Mouse (Mus musculus) midbrain, embryonic 12.5 days (tissue): ENCODE results near the gene Rpl9-ps1. TPM values are rescaled to one million over a fixed set of nuclear protein-coding genes. Genes with fewer than 3 reads are reported as not detected.

Source experiments
- ATAC-seq: fragments of 200-750 bp; cut with Nextera tagmentation; 2 replicates; pipeline ENCODE4 v1.8.0; 2017; ENCODE audit warnings: low read depth, moderate TSS enrichment, moderate library complexity; ENCODE audit not compliant: low FRiP score
- H3K27ac ChIP-seq: fragments of 300-500 bp; sonication (generic); replicated peaks from 2 replicates; pipeline ENCODE4 v1.5.1; 2016; ENCODE audit warnings: mild to moderate bottlenecking
- H3K27me3 ChIP-seq: fragments of 300-500 bp; sonication (generic); 2 replicates; pipeline ENCODE4 v1.6.1; 2016; ENCODE audit warnings: mild to moderate bottlenecking
- H3K36me3 ChIP-seq: fragments of 300-500 bp; sonication (generic); 2 replicates; pipeline ENCODE4 v1.6.1; 2016
- H3K4me1 ChIP-seq: fragments of 300-500 bp; sonication (generic); 2 replicates; pipeline ENCODE4 v1.6.1; 2016
- H3K4me2 ChIP-seq: fragments of 300-500 bp; sonication (generic); replicated peaks from 2 replicates; pipeline ENCODE4 v1.6.1; 2016; ENCODE audit warnings: mild to moderate bottlenecking, moderate library complexity
- H3K4me3 ChIP-seq: fragments of 300-500 bp; sonication (generic); 2 replicates; pipeline ENCODE4 v1.5.1; 2016; ENCODE audit warnings: mild to moderate bottlenecking
- H3K9ac ChIP-seq: fragments of 300-500 bp; sonication (generic); replicated peaks from 2 replicates; pipeline ENCODE4 v1.6.1; 2016; ENCODE audit warnings: mild to moderate bottlenecking, moderate library complexity
- H3K9me3 ChIP-seq: fragments of 300-500 bp; sonication (generic); 2 replicates; pipeline ENCODE4 v1.6.1; 2016; ENCODE audit warnings: mild to moderate bottlenecking
- whole genome bisulfite sequencing: fragments of 180-500 bp; shearing (Covaris S2); methylation state at CpG from one replicate; pipeline ENCODE4 v1.1.7; 2016; 5-methylcytosine and 5-hydroxymethylcytosine counted together
- polyA plus RNA-seq: library from polyadenylated mRNA; unstranded; fragments of >200 nt; fragmentation: Nextera tagmentation; extraction: Ambion mirVana; gene quantifications from 2 replicates; pipeline ENCODE4 v1.2.1, GENCODE M21; 2016

The Rpl9-ps1 gene
- polyA plus RNA-seq: not detected in 2 replicates

DNA sequence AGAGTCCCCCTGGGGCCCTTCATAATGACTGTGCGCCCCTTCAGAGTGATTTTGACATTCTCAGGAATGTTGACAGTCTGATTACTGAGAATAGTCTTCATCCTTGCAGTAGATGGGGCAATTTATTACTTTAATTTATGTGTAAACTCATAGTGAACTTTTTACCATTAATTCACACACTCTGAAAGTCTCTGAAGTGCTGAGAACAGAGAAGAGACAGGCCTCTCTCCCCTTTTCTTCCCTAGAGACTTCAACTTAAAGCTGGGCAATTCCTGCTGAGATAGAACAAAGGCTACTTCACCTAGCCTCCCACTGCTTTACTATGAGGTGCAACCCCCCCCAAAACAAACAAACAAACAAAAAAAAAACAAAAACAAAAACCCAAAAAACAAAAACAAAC lies at the start of gene Rpl9-ps1:
Gene Rpl9-ps1 (minus strand): TSS at position 101 of the 400 bp plus-strand sequence.
- Histone ChIP-seq H3K36me3 (no peaks in the 10 kb centered on the region), H3K9me3 (no peaks in the 10 kb centered on the region), H3K27me3 (no peaks in the 10 kb centered on the region), H3K9ac (no peak within 1 kb of the TSS), H3K4me2 (no peak within 1 kb of the TSS), H3K4me3 (no peak within 1 kb of the TSS), H3K27ac (no peak within 1 kb of the TSS), H3K4me1 (no peaks in the 10 kb centered on the region)
- WGBS: 63% methylated on average over 1 of the region's 1 CpGs
- ATAC-seq: no peak

DNA sequence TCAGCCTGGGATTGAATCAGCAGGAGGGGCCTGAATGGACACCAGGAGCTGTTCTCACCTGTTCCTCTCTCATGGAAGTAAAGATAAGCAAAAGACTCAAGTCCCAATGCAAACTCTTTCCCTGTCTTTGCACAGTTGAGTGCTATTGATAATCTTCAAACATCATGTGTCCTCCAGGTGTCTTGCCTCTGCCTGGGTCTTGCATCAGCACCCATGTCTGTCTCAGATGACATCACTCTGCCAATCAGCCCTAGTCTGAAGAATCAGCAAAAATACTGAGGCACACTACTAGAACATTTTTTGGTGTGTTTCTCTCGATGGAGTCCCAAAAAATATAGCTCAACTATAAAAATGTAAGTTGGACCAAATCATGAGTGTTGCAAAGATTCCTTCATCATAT lies 46.6 kb upstream of the Rpl9-ps1 start:
- WGBS: 75% methylated on average over 1 of the region's 1 CpGs
- H3K27ac ChIP-seq: no peak overlapping the region
- no peak for ATAC-seq
- H3K4me3 ChIP-seq: no peak overlapping the region
- no peak overlapping the region for H3K4me2 ChIP-seq
- H3K36me3 ChIP-seq: no peaks in the 10 kb centered on the region
- no peaks in the 10 kb centered on the region for H3K4me1 ChIP-seq
- H3K9me3 ChIP-seq: no peaks in the 10 kb centered on the region
- no peaks in the 10 kb centered on the region for H3K27me3 ChIP-seq
- no peak overlapping the region for H3K9ac ChIP-seq

DNA sequence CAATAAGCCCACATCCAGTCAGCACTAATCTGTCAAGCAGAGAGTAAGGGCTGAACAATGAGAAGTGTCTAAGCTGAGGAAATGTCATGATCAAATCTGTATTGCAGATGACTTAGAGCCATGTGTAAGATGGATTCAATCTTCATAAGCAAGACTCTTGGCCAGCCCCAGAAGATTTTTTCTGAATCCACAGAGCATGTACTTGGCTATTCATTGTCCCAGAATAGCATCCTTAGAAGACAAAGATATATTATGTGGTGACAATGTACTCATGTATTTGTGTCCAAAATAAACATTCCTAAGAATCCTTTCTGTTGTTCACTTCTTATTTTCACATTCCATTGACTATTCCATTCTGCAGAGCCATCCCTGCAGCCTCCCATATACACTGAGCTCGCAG lies 44.5 kb upstream of the Rpl9-ps1 start:
- no peak overlapping the region for H3K9ac ChIP-seq
- WGBS: 92% methylated on average over 1 of the region's 1 CpGs
- H3K4me2 ChIP-seq: no peak overlapping the region
- ATAC-seq: no peak
- H3K4me1 ChIP-seq: no peaks in the 10 kb centered on the region
- H3K27me3 ChIP-seq: no peaks in the 10 kb centered on the region
- H3K27ac ChIP-seq: no peak overlapping the region
- no peak overlapping the region for H3K4me3 ChIP-seq
- H3K9me3 ChIP-seq: no peaks in the 10 kb centered on the region
- no peaks in the 10 kb centered on the region for H3K36me3 ChIP-seq

DNA sequence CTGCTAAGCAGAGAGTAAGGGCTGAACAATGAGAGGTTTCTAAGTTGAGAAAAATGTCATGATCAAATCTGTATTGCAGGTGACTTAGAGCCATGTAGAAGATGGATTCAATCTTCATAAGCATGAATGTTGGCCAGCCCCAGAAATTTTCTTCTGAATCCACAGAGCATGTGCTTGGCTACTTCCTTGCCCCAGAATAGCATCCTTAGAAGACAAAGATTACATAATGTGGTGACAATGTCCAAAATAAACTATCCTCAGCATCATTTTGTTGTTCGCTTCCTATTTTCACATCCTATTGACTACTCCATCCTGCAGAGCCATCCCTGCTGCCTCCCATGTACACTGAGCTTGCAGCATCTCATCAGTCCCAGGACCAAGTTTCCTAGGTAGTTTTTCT lies 30.2 kb upstream of the Rpl9-ps1 start:
- no peak for ATAC-seq
- Histone ChIP-seq H3K27me3 (no peaks in the 10 kb centered on the region; the same call in 1 of the 2 replicates), H3K4me2 (no peak overlapping the region), H3K4me1 (no peaks in the 10 kb centered on the region), H3K36me3 (no peaks in the 10 kb centered on the region), H3K9me3 (no peaks in the 10 kb centered on the region), H3K27ac (no peak overlapping the region), H3K4me3 (no peak overlapping the region), H3K9ac (no peak overlapping the region)
- WGBS: 96% methylated on average over 1 of the region's 1 CpGs

DNA sequence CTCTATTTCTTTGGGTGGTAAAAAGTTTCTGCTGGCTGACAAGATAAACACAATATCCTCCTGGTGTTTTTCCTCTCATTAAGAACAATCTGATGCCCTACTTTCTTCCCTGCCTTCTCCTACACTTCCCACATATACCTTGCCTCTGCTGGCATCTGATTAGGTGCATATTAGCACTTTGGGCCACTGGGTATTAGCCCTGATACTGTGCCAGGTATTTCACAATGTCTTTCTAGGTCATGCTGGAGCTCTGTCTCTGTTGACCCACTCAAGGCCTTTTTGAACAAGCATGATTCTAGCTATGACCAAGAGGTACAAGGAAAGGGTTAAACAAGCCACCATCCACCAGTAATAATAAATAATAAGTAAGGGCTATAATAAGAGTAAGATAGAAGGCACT lies 26.3 kb upstream of the Rpl9-ps1 start:
- Histone ChIP-seq H3K9me3 (no peaks in the 10 kb centered on the region), H3K4me2 (no peak overlapping the region), H3K27ac (no peak overlapping the region), H3K36me3 (no peaks in the 10 kb centered on the region), H3K9ac (no peak overlapping the region), H3K4me1 (no peaks in the 10 kb centered on the region), H3K4me3 (no peak overlapping the region), H3K27me3 (no peaks in the 10 kb centered on the region)
- no peak for ATAC-seq

DNA sequence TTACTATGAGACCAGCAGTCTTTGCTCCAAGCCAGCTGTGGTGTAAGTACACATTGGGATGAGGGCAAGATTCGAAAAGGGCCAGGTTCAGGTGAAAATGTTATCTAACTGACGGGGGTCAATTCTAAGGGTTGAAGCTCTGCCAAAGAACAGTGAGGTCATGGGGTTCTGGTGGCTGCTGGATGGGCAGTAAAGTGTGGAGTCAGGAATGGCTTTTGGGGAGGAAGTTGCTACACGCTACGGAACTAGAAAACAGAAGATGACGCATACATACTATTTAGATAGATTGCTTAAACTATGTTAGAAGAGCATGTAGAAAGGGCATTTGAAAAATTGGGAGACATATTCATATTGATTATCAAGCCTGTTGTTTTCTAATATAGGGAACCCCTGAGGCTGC lies 18.1 kb upstream of the Rpl9-ps1 start:
- Histone ChIP-seq H3K27me3 (no peaks in the 10 kb centered on the region), H3K4me1 (no peaks in the 10 kb centered on the region), H3K27ac (no peak overlapping the region), H3K36me3 (no peaks in the 10 kb centered on the region), H3K4me3 (no peak overlapping the region), H3K9me3 (no peaks in the 10 kb centered on the region), H3K4me2 (no peak overlapping the region), H3K9ac (no peak overlapping the region)
- WGBS: 90% methylated on average over 5 of the region's 5 CpGs
- no peak for ATAC-seq

DNA sequence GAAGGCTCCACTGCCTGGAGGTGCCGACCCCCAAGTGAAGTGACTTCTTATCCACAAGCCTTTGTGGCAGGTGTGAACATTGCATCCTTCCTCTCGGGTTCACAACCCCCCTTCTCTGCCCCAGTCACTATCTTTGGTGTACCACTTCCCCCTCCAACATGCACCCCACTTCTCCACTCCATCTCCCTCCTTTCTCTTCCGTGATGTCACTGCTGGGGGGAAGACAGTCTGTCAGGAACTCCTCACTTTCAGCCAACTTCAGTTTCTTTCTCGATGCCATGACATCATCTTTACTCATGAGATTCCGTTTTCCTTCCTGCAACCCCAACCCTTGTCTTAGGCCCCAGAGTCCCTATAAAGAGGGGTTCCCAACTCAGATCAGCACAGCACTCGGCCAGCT lies 16.8 kb upstream of the Rpl9-ps1 start, which contains the start of gene Ccl4:
Gene Ccl4 (plus strand): TSS at position 381 of the 400 bp plus-strand sequence.
- Histone ChIP-seq H3K36me3 (no peaks in the 10 kb centered on the region), H3K27ac (no peak within 1 kb of the TSS), H3K9me3 (no peaks in the 10 kb centered on the region), H3K9ac (no peak within 1 kb of the TSS), H3K4me1 (no peaks in the 10 kb centered on the region), H3K4me3 (no peak within 1 kb of the TSS), H3K4me2 (no peak within 1 kb of the TSS), H3K27me3 (no peaks in the 10 kb centered on the region)
- WGBS: 79% methylated on average over 6 of the region's 6 CpGs
- ATAC-seq: no peak

DNA sequence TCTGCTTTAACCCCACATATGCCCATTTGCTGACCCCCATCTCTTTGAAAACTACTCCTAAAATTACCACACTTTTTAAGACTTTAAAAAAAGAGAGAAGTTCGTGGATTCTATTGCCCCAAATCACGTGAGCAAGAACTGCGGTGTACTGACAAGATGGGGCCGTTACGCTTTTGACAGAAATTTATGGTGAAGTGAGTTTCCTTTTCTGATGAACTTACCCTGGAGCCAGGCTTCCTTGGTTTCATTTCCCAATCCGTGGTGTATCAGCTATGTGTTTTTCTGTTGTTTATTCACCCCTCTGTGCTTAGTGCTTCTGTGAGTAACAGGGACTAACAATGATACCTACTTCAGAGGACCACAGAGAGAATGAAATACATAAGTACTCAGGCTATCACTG lies 13.4 kb upstream of the Rpl9-ps1 start:
- no peak overlapping the region for H3K4me3 ChIP-seq
- 85% methylated on average over 6 of the region's 6 CpGs for WGBS
- no peaks in the 10 kb centered on the region for H3K4me1 ChIP-seq
- H3K9me3 ChIP-seq: no peaks in the 10 kb centered on the region
- no peak for ATAC-seq
- no peak overlapping the region for H3K4me2 ChIP-seq
- H3K27me3 ChIP-seq: no peaks in the 10 kb centered on the region
- H3K36me3 ChIP-seq: no peaks in the 10 kb centered on the region
- H3K9ac ChIP-seq: no peak overlapping the region
- H3K27ac ChIP-seq: no peak overlapping the region

DNA sequence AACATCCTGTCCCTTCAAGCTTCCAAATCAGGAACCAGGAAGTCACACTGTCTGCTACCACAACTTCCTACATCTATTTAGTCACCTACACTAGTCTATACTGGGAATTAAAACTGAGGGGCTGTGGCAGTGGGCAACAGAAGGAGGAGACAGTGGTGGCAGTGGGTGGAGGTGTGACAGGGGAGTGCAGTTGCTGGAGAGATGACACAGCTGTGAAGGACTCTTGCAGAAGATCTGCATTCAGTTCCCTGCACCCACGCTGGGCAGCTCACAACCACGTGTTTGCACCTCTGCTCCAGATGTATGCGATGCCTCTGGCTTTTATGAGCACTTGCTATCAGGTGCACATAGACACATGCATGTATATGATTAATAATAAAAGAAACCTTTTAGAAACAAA lies 12.1 kb upstream of the Rpl9-ps1 start:
- H3K27ac ChIP-seq: no peak overlapping the region
- no peak overlapping the region for H3K4me3 ChIP-seq
- H3K9me3 ChIP-seq: no peaks in the 10 kb centered on the region
- WGBS: 88% methylated on average over 3 of the region's 3 CpGs
- ATAC-seq: no peak
- no peak overlapping the region for H3K4me2 ChIP-seq
- H3K36me3 ChIP-seq: no peaks in the 10 kb centered on the region
- no peak overlapping the region for H3K9ac ChIP-seq
- no peaks in the 10 kb centered on the region for H3K27me3 ChIP-seq
- no peaks in the 10 kb centered on the region for H3K4me1 ChIP-seq

DNA sequence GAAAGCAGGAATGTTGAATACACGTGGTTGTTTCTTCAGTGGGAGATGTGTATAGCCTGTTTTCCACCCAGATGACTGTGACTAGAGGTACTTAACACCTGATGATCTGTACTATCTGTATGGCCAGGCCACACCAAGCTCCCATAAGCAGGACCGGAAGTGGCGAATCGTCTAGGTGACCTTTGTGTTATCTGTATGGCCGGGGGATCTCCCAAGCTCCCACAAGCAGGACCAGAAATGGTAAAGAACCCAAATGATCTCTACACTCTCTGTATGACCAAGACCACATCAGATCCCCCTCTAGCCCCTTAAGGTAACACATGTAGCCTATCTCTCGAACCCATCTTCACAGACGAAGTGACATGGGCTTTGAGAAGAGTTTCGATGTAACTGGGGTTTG lies 9.2 kb upstream of the Rpl9-ps1 start:
- no peak for ATAC-seq
- Histone ChIP-seq H3K4me3 (no peak overlapping the region), H3K4me1 (no peaks in the 10 kb centered on the region), H3K9ac (no peak overlapping the region), H3K27me3 (no peaks in the 10 kb centered on the region), H3K27ac (no peak overlapping the region), H3K9me3 (no peaks in the 10 kb centered on the region), H3K4me2 (no peak overlapping the region), H3K36me3 (no peaks in the 10 kb centered on the region)
- WGBS: 88% methylated on average over 8 of the region's 8 CpGs

DNA sequence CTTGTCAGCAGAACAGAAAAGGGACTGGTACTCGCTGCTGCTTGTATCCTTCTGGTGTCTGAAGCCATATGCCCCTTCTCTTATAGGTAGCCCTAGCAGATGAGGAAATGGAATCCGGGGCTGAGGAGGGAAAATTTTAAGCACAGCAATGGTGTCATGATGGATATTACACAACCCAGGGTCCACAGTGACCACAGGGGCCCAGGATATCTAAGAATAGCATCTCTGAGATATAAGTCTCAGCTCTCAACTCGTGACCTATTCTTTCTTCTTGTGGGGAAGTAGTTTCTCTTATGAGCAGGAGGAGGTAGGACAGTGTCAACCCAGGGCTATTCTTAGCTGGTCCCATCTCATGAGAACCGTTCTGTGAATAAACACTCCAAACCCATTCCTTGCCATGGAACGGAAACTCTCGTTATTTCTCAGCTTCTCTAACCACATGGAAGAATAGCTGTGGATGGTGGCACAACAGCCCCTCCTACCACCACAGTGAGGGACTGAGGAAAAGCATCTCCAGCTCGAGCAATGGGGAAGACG lies 4.0 kb upstream of the Rpl9-ps1 start, which contains the start of gene Ccl3:
Gene Ccl3 (minus strand): TSS at position 51 of the 537 bp plus-strand sequence.
- WGBS: 84% methylated on average over 8 of the region's 8 CpGs
- no peaks in the 10 kb centered on the region for H3K4me1 ChIP-seq
- H3K36me3 ChIP-seq: no peaks in the 10 kb centered on the region
- no peaks in the 10 kb centered on the region for H3K27me3 ChIP-seq
- ATAC-seq: no peak
- H3K4me3 ChIP-seq: no peak within 1 kb of the TSS
- no peak within 1 kb of the TSS for H3K9ac ChIP-seq
- no peaks in the 10 kb centered on the region for H3K9me3 ChIP-seq
- H3K27ac ChIP-seq: no peak within 1 kb of the TSS
- H3K4me2 ChIP-seq: no peak within 1 kb of the TSS

DNA sequence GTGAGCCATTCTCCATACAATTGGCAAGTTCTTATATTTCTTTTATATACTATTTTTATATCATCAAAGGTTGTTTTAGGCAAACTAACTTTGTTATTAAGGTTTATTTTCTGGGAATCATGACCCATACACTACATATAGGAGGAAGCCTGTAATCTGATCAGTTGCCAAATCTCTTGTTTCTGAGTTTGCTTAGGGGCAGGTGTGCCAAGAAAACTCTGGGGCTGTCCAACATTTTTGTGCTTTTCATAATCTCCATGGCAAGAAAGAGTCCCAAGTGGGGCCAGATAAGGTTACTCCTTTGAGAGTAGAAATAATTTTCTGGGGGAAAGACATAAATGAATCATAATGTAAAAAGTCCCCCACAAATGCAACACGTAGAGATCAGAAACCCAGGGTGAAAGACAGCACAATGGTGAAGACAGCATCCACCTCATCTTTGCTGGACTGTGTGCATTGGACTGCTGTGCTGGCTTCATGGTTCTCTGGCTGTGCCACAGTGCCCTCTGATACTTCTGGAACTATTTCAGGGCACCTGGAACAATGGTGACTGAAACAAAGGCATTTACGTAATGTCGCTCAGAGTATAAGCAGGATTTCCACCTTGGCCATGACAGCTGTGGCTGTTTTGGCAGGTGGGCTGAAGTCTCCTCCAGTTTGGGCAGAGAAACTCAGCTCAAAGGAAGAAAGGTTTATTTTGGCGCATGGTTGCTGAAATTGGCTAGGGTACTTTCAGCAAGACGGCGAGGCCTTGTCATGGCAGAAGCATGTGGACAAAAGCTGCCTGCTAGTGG lies 1.1 kb upstream of the Rpl9-ps1 start:
- Histone ChIP-seq H3K9me3 (no peaks in the 10 kb centered on the region), H3K27ac (no peak overlapping the region), H3K4me3 (no peak overlapping the region), H3K27me3 (no peaks in the 10 kb centered on the region), H3K36me3 (no peaks in the 10 kb centered on the region), H3K9ac (no peak overlapping the region), H3K4me1 (no peaks in the 10 kb centered on the region), H3K4me2 (no peak overlapping the region)
- 92% methylated on average over 6 of the region's 6 CpGs for WGBS
- no peak for ATAC-seq
